Mouse (Mus musculus): Measurements from ENCODE around the gene Fgfr2. TPM values are rescaled to one million over a fixed set of nuclear protein-coding genes. Genes with fewer than 3 reads are reported as not detected.

The Fgfr2 gene
- polyA plus RNA-seq, 1 experiment from 2014 or later: 133 TPM

GRCm38 (mm10) chr7:132719570-132719969 is 403.6 kb downstream of the Fgfr2 start:
- Histone ChIP-seq H3K36me3 (ENCODE audit: control insufficient read depth, insufficient read depth, low read length) (peaks cover 9% of the 10 kb centered on the region; the same call in 1 of the 2 replicates), H3K4me1 (ENCODE audit: control insufficient read depth, insufficient read depth, low read length) (peaks cover 3% of the 10 kb centered on the region; the same call in 1 of the 2 replicates), H3K9ac (ENCODE audit: low read depth, low read length) (no peak overlapping the region), H3K27me3 (ENCODE audit: control insufficient read depth, insufficient read depth, low read length) (no peaks in the 10 kb centered on the region), H3K4me2 (replicated peaks; ENCODE audit: low read depth, low read length) (no peak overlapping the region), H3K4me3 (ENCODE audit: low read length) (no peak overlapping the region), H3K27ac (ENCODE audit: low read depth, low read length) (no peak overlapping the region), H3K9me3 (ENCODE audit: control insufficient read depth, low read length) (no peaks in the 10 kb centered on the region)
- 88% methylated on average over 4 of the region's 4 CpGs for WGBS
- ATAC-seq (ENCODE audit: low FRiP score, low TSS enrichment): no peak

DNA sequence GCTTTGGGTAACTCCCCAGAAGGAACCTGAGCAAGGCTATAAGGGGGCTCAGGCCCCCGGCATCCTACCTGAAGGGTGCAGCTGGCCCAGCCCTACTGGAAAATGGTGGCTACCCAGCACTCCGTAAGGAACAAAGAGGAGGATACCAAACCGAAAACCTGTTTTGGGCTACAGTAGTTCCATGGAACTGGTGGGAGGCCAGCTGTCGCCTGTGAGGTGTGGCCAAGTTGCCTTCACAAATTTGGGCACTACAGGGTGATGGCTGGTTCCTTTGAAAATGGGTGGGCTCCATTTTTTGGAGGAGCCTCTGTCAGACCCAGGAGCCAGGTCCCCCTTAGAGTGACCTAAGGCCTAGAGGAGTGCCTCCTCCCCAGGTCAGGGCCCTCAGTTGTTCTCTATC is 407.9 kb downstream of the Fgfr2 start:
- no peak overlapping the region for H3K4me2 ChIP-seq (replicated peaks; ENCODE audit: low read depth, low read length)
- H3K4me3 ChIP-seq (ENCODE audit: low read length): no peak overlapping the region
- no peak for ATAC-seq (ENCODE audit: low FRiP score, low TSS enrichment)
- peak overlapping the region; percentile 86 for H3K27ac ChIP-seq (ENCODE audit: low read depth, low read length)
- H3K36me3 ChIP-seq (ENCODE audit: control insufficient read depth, insufficient read depth, low read length): peaks cover 9% of the 10 kb centered on the region; the same call in 1 of the 2 replicates
- 95% methylated on average over 4 of the region's 4 CpGs for WGBS
- H3K9ac ChIP-seq (ENCODE audit: low read depth, low read length): no peak overlapping the region
- peaks cover 35% of the 10 kb centered on the region for H3K4me1 ChIP-seq (ENCODE audit: control insufficient read depth, insufficient read depth, low read length)
- no peaks in the 10 kb centered on the region for H3K27me3 ChIP-seq (ENCODE audit: control insufficient read depth, insufficient read depth, low read length)
- no peaks in the 10 kb centered on the region for H3K9me3 ChIP-seq (ENCODE audit: control insufficient read depth, low read length)

DNA sequence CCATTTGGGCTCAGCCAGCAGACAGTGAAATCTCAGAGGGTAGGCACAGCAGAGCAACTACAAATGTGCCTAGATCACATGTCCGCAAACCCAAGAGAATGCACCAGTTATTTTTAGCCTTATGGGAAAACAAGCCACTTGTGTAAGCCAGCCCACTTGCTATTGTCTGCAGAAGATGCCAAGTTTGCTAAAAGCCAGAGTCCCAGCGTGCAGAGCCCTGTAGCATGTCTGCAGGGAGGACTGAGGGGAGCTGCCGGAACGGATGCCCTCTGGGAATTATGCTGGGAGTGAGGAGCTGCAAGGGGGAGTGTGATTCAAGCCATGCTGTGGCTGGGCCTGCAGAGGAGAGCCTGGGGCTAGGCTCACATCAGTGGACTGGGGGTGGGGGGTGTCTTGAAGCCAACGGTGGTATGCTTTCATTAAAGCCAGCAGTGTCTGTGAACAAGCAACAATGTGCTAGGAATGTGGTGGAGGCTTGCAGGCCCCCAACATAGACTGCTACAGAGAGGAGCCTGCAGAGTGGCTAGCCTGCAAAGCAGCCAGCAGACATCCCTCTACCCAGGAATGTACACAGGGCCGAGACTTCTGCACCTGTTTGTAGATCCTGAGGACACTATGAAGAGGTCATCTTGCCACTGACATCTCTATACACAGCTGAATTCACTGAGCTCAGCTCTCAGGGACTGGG is 408.8 kb downstream of the Fgfr2 start:
- Histone ChIP-seq H3K9me3 (ENCODE audit: control insufficient read depth, low read length) (no peaks in the 10 kb centered on the region), H3K27ac (ENCODE audit: low read depth, low read length) (peak overlapping the region; percentile 86), H3K27me3 (ENCODE audit: control insufficient read depth, insufficient read depth, low read length) (no peaks in the 10 kb centered on the region), H3K36me3 (ENCODE audit: control insufficient read depth, insufficient read depth, low read length) (peaks cover 9% of the 10 kb centered on the region; the same call in 1 of the 2 replicates), H3K4me3 (ENCODE audit: low read length) (no peak overlapping the region), H3K4me2 (replicated peaks; ENCODE audit: low read depth, low read length) (no peak overlapping the region), H3K9ac (ENCODE audit: low read depth, low read length) (no peak overlapping the region), H3K4me1 (ENCODE audit: control insufficient read depth, insufficient read depth, low read length) (peaks cover 35% of the 10 kb centered on the region)
- ATAC-seq (ENCODE audit: low FRiP score, low TSS enrichment): peak; percentile 17
- 32% methylated on average over 6 of the region's 6 CpGs for WGBS

DNA sequence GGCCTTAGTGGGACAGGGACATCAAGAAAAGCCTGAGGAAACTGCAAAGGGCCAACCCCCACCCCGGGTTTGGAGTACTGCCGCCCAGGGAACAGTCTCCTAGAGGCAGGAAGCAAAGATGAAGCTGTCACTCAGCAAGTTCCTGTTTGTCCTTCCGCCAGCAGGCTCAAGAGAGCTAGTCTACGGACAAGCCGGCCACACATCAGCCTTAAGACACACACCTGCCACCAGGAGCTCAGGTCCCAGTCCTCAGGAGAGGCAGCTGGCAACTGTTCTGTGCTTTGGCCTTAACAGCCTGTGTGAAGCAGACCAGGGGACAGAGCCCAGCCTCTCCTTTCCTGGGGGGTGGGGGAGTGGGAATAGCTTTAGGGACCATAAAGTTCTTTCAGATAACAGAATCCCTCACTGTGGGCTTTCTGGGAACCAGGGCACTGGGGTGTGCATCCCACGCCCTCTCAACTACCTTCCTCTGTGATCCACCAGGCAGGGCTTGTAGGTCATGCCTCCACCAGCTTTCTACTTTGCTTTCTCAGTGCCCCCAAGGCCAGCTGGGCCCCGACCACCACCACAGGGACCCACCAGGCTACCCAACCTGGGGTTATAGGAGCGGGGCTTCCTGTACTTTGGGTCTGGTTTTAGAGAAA is 409.5 kb downstream of the Fgfr2 start:
- peak; percentile 33; the same call in 1 of the 2 replicates for ATAC-seq (ENCODE audit: low FRiP score, low TSS enrichment)
- H3K9me3 ChIP-seq (ENCODE audit: control insufficient read depth, low read length): no peaks in the 10 kb centered on the region
- 44% methylated on average over 8 of the region's 8 CpGs for WGBS
- 0 out of 2 replicates have a peak overlapping the region, but pooled peaks have one; percentile 12 for H3K9ac ChIP-seq (ENCODE audit: low read depth, low read length)
- no peaks in the 10 kb centered on the region for H3K27me3 ChIP-seq (ENCODE audit: control insufficient read depth, insufficient read depth, low read length)
- no peak overlapping the region for H3K4me2 ChIP-seq (replicated peaks; ENCODE audit: low read depth, low read length)
- peaks cover 35% of the 10 kb centered on the region for H3K4me1 ChIP-seq (ENCODE audit: control insufficient read depth, insufficient read depth, low read length)
- H3K27ac ChIP-seq (ENCODE audit: low read depth, low read length): peak overlapping the region; percentile 86
- H3K4me3 ChIP-seq (ENCODE audit: low read length): no peak overlapping the region
- H3K36me3 ChIP-seq (ENCODE audit: control insufficient read depth, insufficient read depth, low read length): peaks cover 9% of the 10 kb centered on the region; the same call in 1 of the 2 replicates

DNA sequence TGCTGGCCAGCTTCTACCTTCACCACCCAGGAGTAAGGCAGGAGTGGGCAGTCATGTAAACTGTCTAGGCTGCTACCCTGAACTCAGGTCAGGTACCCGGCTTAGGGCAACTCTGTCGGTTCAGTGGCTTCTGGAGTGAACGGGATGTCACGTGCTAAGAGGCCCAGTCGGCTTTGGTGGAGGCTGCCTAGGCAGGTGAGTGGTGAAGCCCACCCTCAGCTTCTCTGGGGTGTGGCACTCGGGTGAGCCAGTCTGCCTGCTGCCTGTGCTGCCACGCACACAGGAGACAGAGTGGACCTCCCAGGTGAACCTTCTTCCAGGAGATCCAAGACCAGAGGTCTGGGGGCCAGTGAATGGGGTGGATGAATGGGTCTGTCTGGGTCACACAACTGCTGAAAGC is 410.2 kb downstream of the Fgfr2 start:
- H3K4me1 ChIP-seq (ENCODE audit: control insufficient read depth, insufficient read depth, low read length): peaks cover 35% of the 10 kb centered on the region
- no peaks in the 10 kb centered on the region for H3K27me3 ChIP-seq (ENCODE audit: control insufficient read depth, insufficient read depth, low read length)
- H3K9ac ChIP-seq (ENCODE audit: low read depth, low read length): no peak overlapping the region
- no peaks in the 10 kb centered on the region for H3K9me3 ChIP-seq (ENCODE audit: control insufficient read depth, low read length)
- ATAC-seq (ENCODE audit: low FRiP score, low TSS enrichment): no peak
- H3K4me2 ChIP-seq (replicated peaks; ENCODE audit: low read depth, low read length): no peak overlapping the region
- WGBS: 70% methylated on average over 7 of the region's 7 CpGs
- H3K27ac ChIP-seq (ENCODE audit: low read depth, low read length): peak overlapping the region; percentile 86
- peaks cover 9% of the 10 kb centered on the region; the same call in 1 of the 2 replicates for H3K36me3 ChIP-seq (ENCODE audit: control insufficient read depth, insufficient read depth, low read length)
- no peak overlapping the region for H3K4me3 ChIP-seq (ENCODE audit: low read length)

- Histone ChIP-seq H3K4me3 (ENCODE audit: low read length) (no peak overlapping the region), H3K9ac (ENCODE audit: low read depth, low read length) (no peak overlapping the region)
- ATAC-seq (ENCODE audit: low FRiP score, low TSS enrichment): peak; percentile 62
Measured at GRCm38 (mm10) chr7:132712044-132712708, 411.0 kb downstream of the Fgfr2 start.

GRCm38 (mm10) chr7:132711579-132711978 is 411.6 kb downstream of the Fgfr2 start:
- Histone ChIP-seq H3K27ac (ENCODE audit: low read depth, low read length) (peak overlapping the region; percentile 61), H3K36me3 (ENCODE audit: control insufficient read depth, insufficient read depth, low read length) (peaks cover 9% of the 10 kb centered on the region; the same call in 1 of the 2 replicates), H3K9ac (ENCODE audit: low read depth, low read length) (no peak overlapping the region), H3K9me3 (ENCODE audit: control insufficient read depth, low read length) (no peaks in the 10 kb centered on the region), H3K4me1 (ENCODE audit: control insufficient read depth, insufficient read depth, low read length) (peaks cover 35% of the 10 kb centered on the region), H3K4me3 (ENCODE audit: low read length) (no peak overlapping the region), H3K4me2 (replicated peaks; ENCODE audit: low read depth, low read length) (no peak overlapping the region), H3K27me3 (ENCODE audit: control insufficient read depth, insufficient read depth, low read length) (no peaks in the 10 kb centered on the region)
- 62% methylated on average over 9 of the region's 9 CpGs for WGBS
- ATAC-seq (ENCODE audit: low FRiP score, low TSS enrichment): no peak; the same call in 1 of the 2 replicates

More at GRCm38 (mm10) chr7:132712044-132712708, 411.0 kb downstream of the Fgfr2 start:
- 20% methylated on average over 15 of the region's 16 CpGs for WGBS
- Histone ChIP-seq H3K4me1 (ENCODE audit: control insufficient read depth, insufficient read depth, low read length) (peaks cover 35% of the 10 kb centered on the region), H3K27me3 (ENCODE audit: control insufficient read depth, insufficient read depth, low read length) (no peaks in the 10 kb centered on the region), H3K36me3 (ENCODE audit: control insufficient read depth, insufficient read depth, low read length) (peaks cover 9% of the 10 kb centered on the region; the same call in 1 of the 2 replicates), H3K4me2 (replicated peaks; ENCODE audit: low read depth, low read length) (no peak overlapping the region), H3K9me3 (ENCODE audit: control insufficient read depth, low read length) (no peaks in the 10 kb centered on the region), H3K27ac (ENCODE audit: low read depth, low read length) (peak overlapping the region; percentile 61)

- no peaks in the 10 kb centered on the region for H3K27me3 ChIP-seq (ENCODE audit: control insufficient read depth, insufficient read depth, low read length)
- no peaks in the 10 kb centered on the region for H3K4me1 ChIP-seq (ENCODE audit: control insufficient read depth, insufficient read depth, low read length)
- no peaks in the 10 kb centered on the region for H3K9me3 ChIP-seq (ENCODE audit: control insufficient read depth, low read length)
- no peak overlapping the region for H3K4me2 ChIP-seq (replicated peaks; ENCODE audit: low read depth, low read length)
- H3K4me3 ChIP-seq (ENCODE audit: low read length): no peak overlapping the region
- H3K9ac ChIP-seq (ENCODE audit: low read depth, low read length): no peak overlapping the region
- 90% methylated on average over 7 of the region's 7 CpGs for WGBS
- ATAC-seq (ENCODE audit: low FRiP score, low TSS enrichment): no peak
- no peaks in the 10 kb centered on the region for H3K36me3 ChIP-seq (ENCODE audit: control insufficient read depth, insufficient read depth, low read length)
- H3K27ac ChIP-seq (ENCODE audit: low read depth, low read length): no peak overlapping the region
Measured at GRCm38 (mm10) chr7:132705130-132705529, 418.0 kb downstream of the Fgfr2 start.

Measured in kidney, embryonic 14.5 days (tissue).